Comparison of ENCODE assay signal across 26 mouse cellular contexts in the genomic region with DNA sequence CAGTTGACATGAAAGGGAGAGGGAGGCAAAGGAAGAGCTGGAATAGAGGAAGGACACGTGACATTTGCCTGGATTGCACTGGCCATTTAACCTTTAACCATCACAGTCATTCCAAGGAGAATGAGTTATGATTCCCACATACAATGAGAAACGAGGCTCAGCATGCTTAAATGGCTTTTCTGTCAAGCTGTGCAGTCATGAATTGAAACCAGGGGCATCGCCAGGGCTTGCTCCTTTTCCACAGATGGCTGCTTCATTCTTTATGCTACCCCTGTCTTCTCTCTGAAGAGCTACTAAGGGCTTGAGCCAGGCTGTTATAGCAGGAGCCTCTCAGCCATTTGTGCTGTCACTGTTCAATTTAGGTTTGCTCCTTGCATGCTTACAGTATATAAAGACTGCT. TPM values are rescaled to one million over a fixed set of nuclear protein-coding genes. Genes with fewer than 3 reads are reported as not detected.
DNase-seq lines count a peak whose midpoint lies in the region; ATAC-seq lines count a peak whose summit lies in the region.
"Had no signal": no experiment of that assay in that cellular context is flagged by ENCODE, and none has a peak within 500 bp of the region (broad histone marks: within the 10 kb centered on the region; RNA-seq: fewer than 3 reads in every experiment).

No protein-coding gene starts in this region.

- peaks cover 7% of the 10 kb centered on the region; the same call in 1 of the 2 replicates for H3K4me1 ChIP-seq in hindbrain, embryonic 13.5 days (replicated peaks)
- H3K4me1 ChIP-seq in hindbrain, embryonic 10.5 days (replicated peaks), result 0 out of 2 replicates have a peak, but pooled peaks cover 4% of the 10 kb centered on the region
- H3K4me1 ChIP-seq in neural tube, embryonic 14.5 days (ENCODE audit: control insufficient read depth, insufficient read depth, low read length), result no peaks in the 10 kb centered on the region
- H3K4me1 ChIP-seq: heart, embryonic 13.5 days; hindbrain, embryonic 15.5 days; limb, embryonic 12.5 days; midbrain, embryonic 15.5 days had no signal

- no peaks in the 10 kb centered on the region for H3K9me3 ChIP-seq in hindbrain, embryonic 13.5 days
- H3K9me3 ChIP-seq in hindbrain, embryonic 10.5 days, result no peaks in the 10 kb centered on the region
- no peaks in the 10 kb centered on the region for H3K9me3 ChIP-seq in neural tube, embryonic 14.5 days (ENCODE audit: control insufficient read depth, low read length)
- H3K9me3 ChIP-seq: heart, embryonic 13.5 days; hindbrain, embryonic 15.5 days; limb, embryonic 12.5 days; midbrain, embryonic 15.5 days had no signal

- no peaks in the 10 kb centered on the region for H3K27me3 ChIP-seq in hindbrain, embryonic 13.5 days
- H3K27me3 ChIP-seq in hindbrain, embryonic 10.5 days (ENCODE audit: insufficient read depth, poor library complexity, severe bottlenecking), result no peaks in the 10 kb centered on the region
- H3K27me3 ChIP-seq in neural tube, embryonic 14.5 days (ENCODE audit: control insufficient read depth, insufficient read depth, low read length), result no peaks in the 10 kb centered on the region
- H3K27me3 ChIP-seq: heart, embryonic 13.5 days; hindbrain, embryonic 15.5 days; limb, embryonic 12.5 days; midbrain, embryonic 15.5 days had no signal

- no peak overlapping the region for H3K9ac ChIP-seq in hindbrain, embryonic 13.5 days
- no peak overlapping the region for H3K9ac ChIP-seq in neural tube, embryonic 14.5 days (replicated peaks; ENCODE audit: low read depth, low read length)
- H3K9ac ChIP-seq: heart, embryonic 13.5 days; hindbrain, embryonic 15.5 days; limb, embryonic 12.5 days; liver, postnatal 0 days; midbrain, embryonic 15.5 days had no signal

- H3K36me3 ChIP-seq in hindbrain, embryonic 13.5 days, result no peaks in the 10 kb centered on the region
- no peaks in the 10 kb centered on the region for H3K36me3 ChIP-seq in hindbrain, embryonic 10.5 days
- H3K36me3 ChIP-seq in neural tube, embryonic 14.5 days (ENCODE audit: control insufficient read depth, insufficient read depth, low read length), result no peaks in the 10 kb centered on the region
- H3K36me3 ChIP-seq: heart, embryonic 13.5 days; hindbrain, embryonic 15.5 days; limb, embryonic 12.5 days; midbrain, embryonic 15.5 days had no signal

- WGBS in hindbrain, embryonic 13.5 days, result 25% methylated on average over 3 of the region's 3 CpGs
- WGBS in hindbrain, embryonic 10.5 days, result 49% methylated on average over 3 of the region's 3 CpGs
- 9% methylated on average over 3 of the region's 3 CpGs for WGBS in neural tube, embryonic 14.5 days

- no peak overlapping the region for H3K4me2 ChIP-seq in hindbrain, embryonic 13.5 days
- no peak overlapping the region for H3K4me2 ChIP-seq in neural tube, embryonic 14.5 days (ENCODE audit: low read depth, low read length)
- H3K4me2 ChIP-seq: heart, embryonic 13.5 days; hindbrain, embryonic 15.5 days; limb, embryonic 12.5 days; liver, embryonic 11.5 days; midbrain, embryonic 15.5 days had no signal

- H3K27ac ChIP-seq in hindbrain, embryonic 13.5 days, result no peak overlapping the region
- H3K27ac ChIP-seq in hindbrain, embryonic 10.5 days, result no peak overlapping the region
- H3K27ac ChIP-seq in neural tube, embryonic 14.5 days (ENCODE audit: low read depth, low read length), result no peak overlapping the region
- H3K27ac ChIP-seq: heart, adult 2 months; heart, embryonic 13.5 days; hindbrain, embryonic 15.5 days; limb, embryonic 12.5 days; midbrain, embryonic 15.5 days had no signal

- peak; percentile 36; the same call in 1 of the 2 replicates for ATAC-seq in hindbrain, embryonic 13.5 days (ENCODE audit: low FRiP score)
- peak; percentile 70 for ATAC-seq in neural tube, embryonic 14.5 days (ENCODE audit: low read depth)
- ATAC-seq: forebrain, embryonic 16.5 days; intestine, embryonic 16.5 days; liver, postnatal 0 days; lung, postnatal 0 days; midbrain, embryonic 15.5 days had no signal

- DNase-seq in adrenal gland, adult 2 months, result peak; percentile 1
- no peak for DNase-seq in adrenal gland, adult (ENCODE audit: inconsistent age in 2 of 2, low spot score in 1 of 2)
- no peak for DNase-seq in hindbrain, embryonic 10.5 days (ENCODE audit: low spot score)
- peak; percentile 17 for DNase-seq in embryo, embryonic 11 days
- DNase-seq in gastrocnemius, adult 18-20 months (ENCODE audit: low spot score), result no peak
- no peak for DNase-seq in lung, postnatal 36 days
- DNase-seq: adrenal gland, postnatal 25 days; cerebellum, adult 9-10 months; gastrocnemius, postnatal 36 days; heart, adult 2 months; heart, postnatal 14 days; kidney, adult 9 months; kidney, postnatal 36 days; layer of hippocampus, postnatal 36 days; liver, postnatal 0 days; thymus, postnatal 36 days had no signal

- H3K4me3 ChIP-seq in hindbrain, embryonic 13.5 days, result no peak overlapping the region
- H3K4me3 ChIP-seq in hindbrain, embryonic 10.5 days, result no peak overlapping the region
- no peak overlapping the region for H3K4me3 ChIP-seq in neural tube, embryonic 14.5 days (ENCODE audit: low read depth, low read length)
- H3K4me3 ChIP-seq: heart, adult 2 months; heart, embryonic 13.5 days; hindbrain, embryonic 15.5 days; limb, embryonic 12.5 days; midbrain, embryonic 15.5 days had no signal

RNA-seq across cellular contexts. Expression of gene Cenpq, which starts 57.3 kb away (rescaled TPM):
- total RNA-seq in adrenal gland, adult 2 months (2021), result 1 to 10 TPM; 7.8 to 8.7 TPM
- polyA plus RNA-seq in adrenal gland, adult 2 months (2012; rRNA removed), result 0.29 and 0.65 TPM in 2 replicates
- 12.1 and 12.8 TPM in 2 replicates for polyA plus RNA-seq in hindbrain, embryonic 13.5 days (2015; fragmentation: Nextera tagmentation; extraction: Ambion mirVana)
- 27.4 and 38.8 TPM in 2 replicates for polyA plus RNA-seq in hindbrain, embryonic 10.5 days (2016; fragmentation: Nextera tagmentation; extraction: Ambion mirVana)
- 7.6 and 10.7 TPM in 2 replicates for polyA plus RNA-seq in neural tube, embryonic 14.5 days (2014; fragmentation: Nextera tagmentation; extraction: Ambion mirVana)
- total RNA-seq in gastrocnemius, adult 18-20 months (2021), result 1 to 10 TPM; 3.6 TPM

RNA-seq across cellular contexts. Expression of gene Mut, which starts 57.6 kb away (rescaled TPM):
- 100 to 1,000 TPM; 164 to 177 TPM for total RNA-seq in adrenal gland, adult 2 months (2021)
- polyA plus RNA-seq in adrenal gland, adult 2 months (2012; rRNA removed), result 10.1 and 11.4 TPM in 2 replicates
- 23.6 and 24.9 TPM in 2 replicates for polyA plus RNA-seq in hindbrain, embryonic 13.5 days (2015; fragmentation: Nextera tagmentation; extraction: Ambion mirVana)
- 20.3 and 28.2 TPM in 2 replicates for polyA plus RNA-seq in hindbrain, embryonic 10.5 days (2016; fragmentation: Nextera tagmentation; extraction: Ambion mirVana)
- 28.0 and 28.2 TPM in 2 replicates for polyA plus RNA-seq in neural tube, embryonic 14.5 days (2014; fragmentation: Nextera tagmentation; extraction: Ambion mirVana)
- 10 to 100 TPM; 67.0 to 84.2 TPM for total RNA-seq in gastrocnemius, adult 18-20 months (2021)

Comparison
In these comparisons a context has a peak if more than half of its experiments do, and no peak if none do; other contexts are left out.
1. DNase-seq: peak in adrenal gland, adult 2 months (single experiment) and embryo, embryonic 11 days (single experiment); none in adrenal gland, adult (0 of 2), hindbrain, embryonic 10.5 days (single experiment), gastrocnemius, adult 18-20 months (single experiment) and lung, postnatal 36 days (single experiment).